Mouse (Mus musculus): ENCODE measurements around the gene Ucp2.

Gene Ucp2

DNA sequence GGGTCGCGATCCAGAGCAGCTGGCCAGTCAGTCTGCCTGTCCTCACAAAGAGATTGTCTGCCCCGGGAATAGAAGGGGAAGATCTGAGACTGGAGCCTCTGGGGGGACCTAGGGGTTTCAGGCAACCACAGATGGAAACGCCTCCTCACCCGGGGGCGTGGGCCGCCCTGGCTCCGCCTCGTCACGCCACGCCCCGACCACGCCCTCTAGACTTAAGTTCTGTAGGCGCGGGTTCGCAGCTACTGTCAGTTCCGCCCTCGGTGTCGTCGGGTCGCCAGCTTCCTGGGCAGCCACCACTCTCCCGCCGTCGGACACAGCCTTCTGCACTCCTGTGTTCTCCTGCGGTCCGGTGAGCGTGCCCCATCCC, at the start of gene Ucp2:
Gene Ucp2 (plus strand): TSS at position 221 of the 367 bp plus-strand sequence.
- peak; percentile 96 for DNase-seq (ENCODE audit: low read depth, low spot score)

DNA sequence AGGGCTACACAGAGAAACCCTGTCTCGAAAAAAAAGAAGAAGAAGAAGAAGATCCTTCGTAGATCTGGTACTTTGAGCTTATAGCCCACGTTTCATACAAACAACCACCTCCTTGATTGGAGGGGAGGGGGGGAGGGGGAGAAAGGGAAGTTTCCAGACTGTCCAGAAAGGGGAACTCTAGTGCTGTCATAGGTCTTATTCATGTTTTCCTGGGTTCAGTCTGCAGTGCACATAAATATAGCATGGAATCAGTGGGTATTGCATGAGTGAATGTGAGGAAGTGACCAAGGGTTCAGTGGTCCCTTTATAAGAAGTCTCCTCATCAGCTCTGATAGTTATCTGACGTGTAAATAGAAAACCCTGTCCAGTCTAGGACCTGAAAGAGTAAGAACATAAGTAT, 49.4 kb upstream of the Ucp2 start:
- DNase-seq (ENCODE audit: low read depth, low spot score): no peak

DNA sequence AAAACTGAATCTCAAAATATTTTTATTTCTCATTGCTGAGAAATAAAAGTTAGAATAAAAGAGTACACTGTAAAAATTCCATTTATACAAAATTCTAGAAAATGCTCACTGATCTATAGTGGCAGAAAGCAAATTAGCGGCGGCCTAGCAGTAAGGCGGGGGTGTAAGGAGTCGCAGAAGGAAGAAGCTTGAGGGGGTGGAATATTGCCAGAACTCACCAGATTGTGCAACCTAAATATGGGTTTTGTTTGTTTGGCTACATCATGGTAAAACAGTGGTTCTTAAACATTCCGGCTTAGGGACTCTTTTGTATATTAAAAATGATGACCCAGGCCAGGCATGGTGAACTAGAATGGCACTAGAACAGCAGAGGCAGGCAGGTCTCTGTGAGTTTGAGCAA, 46.9 kb upstream of the Ucp2 start:
- DNase-seq (ENCODE audit: low read depth, low spot score): no peak

DNA sequence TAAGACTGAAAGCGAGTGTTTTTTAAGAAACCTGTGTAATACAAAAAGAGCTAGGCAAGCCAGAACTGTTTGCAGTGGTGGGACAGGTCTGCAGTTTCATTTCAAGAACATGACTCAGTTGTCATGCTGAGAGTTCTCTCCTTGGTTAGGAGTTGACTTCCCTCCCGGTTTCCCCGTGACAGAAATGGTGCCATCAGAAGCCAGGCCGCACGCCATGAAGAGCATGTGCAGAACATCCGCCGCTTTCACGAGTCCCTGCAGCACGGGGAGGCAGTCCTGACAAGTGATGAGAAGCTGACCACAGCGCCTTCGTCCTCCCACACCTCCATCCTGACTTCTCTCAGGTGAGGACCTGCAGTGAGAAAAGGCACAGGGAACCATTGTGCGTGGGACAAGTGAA, 44.6 kb upstream of the Ucp2 start:
- peak; percentile 24 for DNase-seq (ENCODE audit: low read depth, low spot score)

DNA sequence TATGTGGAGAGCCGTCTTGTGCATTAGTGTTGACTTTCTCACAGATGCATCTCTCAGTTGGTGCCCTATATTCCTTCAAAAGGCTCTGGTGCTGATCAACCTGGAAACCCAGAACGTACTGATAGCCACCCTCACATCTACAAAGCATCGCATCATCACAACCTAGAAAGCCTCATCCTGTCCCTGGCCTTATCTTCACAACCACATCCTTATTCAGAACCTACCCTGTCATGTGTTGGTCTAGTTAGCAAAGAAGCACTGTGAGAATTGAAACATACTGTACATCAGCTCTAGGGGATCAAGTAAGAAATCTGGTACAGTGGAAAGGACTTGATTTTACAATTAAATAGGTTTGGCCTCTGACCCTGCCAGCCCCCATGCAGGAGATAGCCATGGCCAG, 44.2 kb upstream of the Ucp2 start:
- peak; percentile 68 for DNase-seq (ENCODE audit: low read depth, low spot score)

DNA sequence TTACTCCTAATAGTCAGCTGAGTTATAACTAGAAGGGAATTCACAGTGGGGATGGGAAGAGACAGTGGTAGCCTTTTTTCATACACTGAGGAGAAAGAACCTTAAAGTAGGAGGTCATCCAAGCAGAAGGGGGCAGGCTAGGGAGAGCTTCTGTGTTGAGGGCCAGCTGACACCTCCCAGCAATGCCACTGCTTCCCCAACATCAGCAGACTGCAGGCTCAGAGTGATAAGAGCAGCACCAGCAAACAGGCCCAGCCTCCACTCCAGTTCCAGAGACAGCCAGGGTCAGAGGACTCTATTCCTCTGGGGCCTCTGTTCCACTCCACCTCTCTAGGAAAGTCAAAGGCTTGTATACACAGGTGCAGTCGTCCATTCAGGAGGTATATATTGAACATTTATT, 35.0 kb upstream of the Ucp2 start:
- no peak for DNase-seq (ENCODE audit: low read depth, low spot score)

DNA sequence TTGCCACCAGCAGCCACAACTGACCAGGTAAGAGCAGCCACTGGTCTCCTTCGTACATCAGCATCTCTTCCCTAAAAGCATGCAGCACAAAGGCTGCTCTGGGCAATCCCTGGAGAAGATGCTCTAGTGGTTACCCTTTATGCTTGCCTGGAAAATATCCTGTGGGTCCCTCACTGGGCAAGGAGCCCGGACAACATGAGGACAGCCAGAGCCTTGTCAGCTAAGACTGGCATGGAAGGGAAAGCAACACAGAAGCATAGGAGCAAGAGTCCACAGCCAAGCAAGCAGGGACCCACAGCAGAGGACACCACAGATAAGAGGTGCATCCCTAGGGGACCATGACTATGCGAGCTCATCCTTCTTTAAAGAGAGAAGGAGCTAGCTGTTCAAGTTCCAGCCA, 33.3 kb upstream of the Ucp2 start:
- DNase-seq (ENCODE audit: low read depth, low spot score): no peak

DNA sequence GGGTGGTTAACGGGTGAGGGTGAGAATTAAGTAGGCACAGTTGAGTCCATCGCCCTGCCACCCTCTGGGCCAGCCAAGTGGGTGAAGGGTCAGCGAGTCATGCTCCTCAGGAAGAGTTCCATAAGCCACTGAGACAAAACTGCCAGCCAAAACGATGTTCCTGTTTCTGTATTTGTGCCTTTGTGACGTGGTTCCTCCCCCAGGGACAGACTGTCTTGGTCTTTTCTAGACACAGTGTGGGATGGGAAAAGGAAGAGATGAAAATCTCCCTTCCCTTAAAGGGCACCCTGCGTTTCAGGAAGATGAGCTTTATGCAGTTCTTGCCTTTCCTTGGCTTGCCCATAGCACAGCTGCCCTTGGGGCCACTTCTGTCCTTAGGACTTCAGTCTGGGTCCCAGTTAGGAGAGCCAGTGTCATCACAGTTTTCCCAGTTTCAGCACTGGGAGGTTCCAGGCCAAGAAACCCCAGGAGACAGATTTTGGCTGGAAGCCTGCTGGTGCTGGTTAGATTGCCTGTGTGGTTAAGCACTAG, 31.5 kb upstream of the Ucp2 start:
- no peak for DNase-seq (ENCODE audit: low read depth, low spot score)

DNA sequence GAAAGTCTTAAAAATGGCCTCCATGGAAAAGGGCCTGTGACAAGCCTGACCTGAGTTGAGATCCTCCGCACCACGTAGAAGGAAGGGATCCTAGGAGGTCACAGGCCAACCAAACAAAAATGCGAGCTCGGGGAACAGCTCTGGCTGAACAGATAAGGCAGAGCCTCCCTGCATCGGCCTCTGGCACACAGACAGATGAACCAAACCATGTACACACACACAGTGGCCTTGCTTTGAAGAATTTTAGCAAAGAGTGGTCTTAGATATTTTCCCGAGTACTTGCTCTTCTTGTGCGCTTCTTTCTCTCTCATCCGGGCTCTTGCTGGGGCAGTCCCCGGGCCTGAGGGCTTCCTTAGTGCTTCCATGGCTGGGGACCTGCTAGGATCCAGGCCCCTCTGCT, 29.9 kb upstream of the Ucp2 start:
- no peak for DNase-seq (ENCODE audit: low read depth, low spot score)

DNA sequence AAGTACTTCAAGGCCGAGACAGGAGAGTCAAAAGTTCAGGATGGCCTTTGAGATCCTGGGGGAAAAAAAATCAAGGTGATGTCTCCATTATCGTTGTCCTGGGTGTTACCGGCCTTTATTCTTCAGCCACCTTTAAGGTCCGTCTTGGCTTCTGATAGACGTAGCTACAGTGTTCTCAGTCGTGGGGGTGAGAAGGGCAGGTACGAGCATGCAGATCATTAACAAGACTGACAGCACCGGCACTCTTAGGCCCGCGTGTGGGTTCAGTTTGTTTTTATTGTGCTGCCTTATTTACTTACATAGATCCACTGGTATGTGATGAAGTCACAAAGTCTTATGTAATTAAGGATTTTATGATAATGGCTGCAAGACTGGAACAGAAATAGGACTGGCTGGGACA, 29.4 kb upstream of the Ucp2 start:
- DNase-seq (ENCODE audit: low read depth, low spot score): no peak

DNA sequence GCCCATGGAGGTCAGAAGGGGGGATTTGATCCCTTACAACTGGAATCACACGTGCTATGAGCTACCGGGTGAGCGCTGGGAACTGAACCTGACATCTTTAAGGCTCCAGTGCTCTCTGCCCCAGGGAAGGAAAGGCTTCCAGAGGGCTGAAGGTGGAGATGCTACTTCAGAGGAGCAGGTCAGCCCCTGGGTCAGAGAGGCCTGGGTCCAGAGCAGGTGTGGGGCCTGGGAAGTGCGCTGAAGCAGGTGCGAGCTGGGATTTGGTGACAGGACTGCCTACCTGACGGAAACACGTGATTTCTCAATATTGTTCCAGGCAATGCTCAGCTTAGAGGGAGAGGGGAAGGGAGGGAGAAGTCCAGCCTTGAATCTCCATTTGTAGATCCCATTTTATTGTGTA, 28.9 kb upstream of the Ucp2 start:
- DNase-seq (ENCODE audit: low read depth, low spot score): no peak

DNA sequence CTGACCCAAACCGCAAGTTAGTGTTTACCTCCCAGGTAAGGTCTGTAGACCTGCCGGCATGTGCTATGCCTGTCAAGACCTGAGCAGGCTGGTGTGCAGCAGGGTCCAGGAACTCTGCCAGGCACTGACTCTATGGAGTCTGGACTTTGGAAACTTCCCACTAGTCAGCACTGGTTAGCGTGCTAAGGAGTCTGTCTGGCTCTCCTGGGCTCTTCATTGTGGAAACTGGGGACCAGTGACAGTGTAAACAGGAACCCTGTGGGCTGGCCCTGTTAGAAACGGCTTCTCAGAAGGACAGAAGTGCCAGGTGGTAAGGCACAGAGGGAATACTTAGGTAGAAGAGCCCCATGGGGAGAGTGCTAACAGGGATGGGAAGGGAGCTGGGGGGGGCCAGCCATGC, 27.9 kb upstream of the Ucp2 start:
- DNase-seq (ENCODE audit: low read depth, low spot score): no peak

DNA sequence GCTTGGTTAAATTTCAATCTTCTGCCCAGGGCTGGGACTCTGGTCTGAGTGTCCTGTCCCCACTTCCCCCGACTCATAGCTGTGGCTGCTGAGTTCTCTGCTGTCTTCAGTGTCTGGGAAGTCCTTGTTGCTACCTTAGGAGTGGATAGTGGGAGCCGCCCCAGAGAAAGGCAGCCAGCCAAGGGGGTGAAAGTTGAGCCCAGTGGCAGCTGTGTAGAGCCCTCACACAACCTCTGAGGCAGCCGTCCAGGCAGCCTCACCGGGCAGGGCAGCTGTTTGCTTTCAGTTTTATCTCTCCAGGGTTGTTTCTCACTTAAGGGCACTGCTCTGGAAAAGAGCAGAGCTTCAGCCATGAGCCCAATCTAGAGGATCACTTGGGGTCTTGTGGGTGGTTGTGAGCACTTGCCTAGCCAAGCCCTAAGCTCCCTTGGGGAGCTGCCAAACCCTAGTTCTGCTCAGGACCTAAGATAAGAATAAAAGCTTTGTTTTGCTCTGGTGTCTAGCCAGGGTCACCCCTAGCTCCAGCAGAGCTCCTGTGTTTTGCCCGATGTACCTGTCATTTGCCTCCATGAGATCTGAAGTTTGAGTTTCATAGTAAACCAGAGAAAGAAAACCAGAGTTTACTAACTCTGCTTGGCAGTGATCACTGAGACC, 27.4 kb upstream of the Ucp2 start:
- no peak for DNase-seq (ENCODE audit: low read depth, low spot score)

DNA sequence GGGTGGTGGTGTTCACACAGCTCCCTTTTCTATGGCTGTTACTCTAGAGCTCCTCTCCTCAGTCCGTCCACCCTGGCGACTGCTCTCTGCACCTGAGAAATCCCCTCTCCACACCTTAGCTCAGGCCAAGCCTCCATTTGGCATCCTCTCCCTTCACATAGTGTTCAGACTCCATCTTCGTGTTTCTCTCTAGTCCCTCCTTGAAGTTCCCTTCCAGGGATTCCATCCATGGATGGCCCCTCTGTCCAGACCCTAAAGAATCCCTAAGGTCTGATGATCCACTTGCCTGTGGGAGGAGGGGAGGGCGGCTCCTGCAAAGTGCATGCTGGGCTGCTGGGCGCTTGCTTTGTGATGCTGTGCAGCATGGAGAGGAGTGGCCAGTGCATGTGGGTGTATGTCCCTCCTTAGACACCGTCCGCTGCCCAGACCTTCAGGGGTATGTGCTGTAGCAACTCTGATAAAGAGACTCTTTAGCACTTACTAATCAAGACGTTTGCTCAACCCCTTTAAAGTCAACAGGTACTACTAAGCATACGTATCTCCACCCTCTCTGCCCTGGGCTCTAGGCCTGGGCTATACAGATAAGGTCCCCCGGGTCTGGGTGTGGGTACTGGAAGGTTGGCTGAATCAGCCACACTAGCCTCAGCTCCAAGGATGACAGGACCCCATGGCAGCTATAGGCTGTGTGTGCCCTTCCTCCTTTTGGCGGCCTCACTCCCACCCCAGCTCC, 26.2 kb upstream of the Ucp2 start:
- DNase-seq (ENCODE audit: low read depth, low spot score): no peak

DNA sequence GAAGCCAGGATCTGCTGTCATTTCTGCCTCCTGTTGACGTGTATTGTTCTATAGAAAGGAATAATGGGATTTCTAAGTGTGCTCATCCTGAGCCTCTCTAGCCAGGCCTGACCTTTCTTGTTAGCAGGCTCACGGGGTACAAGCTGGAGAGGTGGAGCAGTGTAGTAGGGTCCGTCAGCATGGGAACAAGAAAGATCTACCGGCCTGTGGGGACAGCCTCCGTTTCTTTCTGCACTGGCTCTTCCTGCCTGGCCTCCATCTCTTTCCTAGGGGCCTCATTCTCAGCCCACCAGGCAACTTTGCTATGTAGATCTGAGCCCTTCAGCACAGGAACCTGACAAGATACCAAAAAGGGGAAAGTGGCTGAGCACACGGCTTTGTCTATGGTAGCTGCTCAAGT, 24.4 kb upstream of the Ucp2 start:
- DNase-seq (ENCODE audit: low read depth, low spot score): no peak

DNA sequence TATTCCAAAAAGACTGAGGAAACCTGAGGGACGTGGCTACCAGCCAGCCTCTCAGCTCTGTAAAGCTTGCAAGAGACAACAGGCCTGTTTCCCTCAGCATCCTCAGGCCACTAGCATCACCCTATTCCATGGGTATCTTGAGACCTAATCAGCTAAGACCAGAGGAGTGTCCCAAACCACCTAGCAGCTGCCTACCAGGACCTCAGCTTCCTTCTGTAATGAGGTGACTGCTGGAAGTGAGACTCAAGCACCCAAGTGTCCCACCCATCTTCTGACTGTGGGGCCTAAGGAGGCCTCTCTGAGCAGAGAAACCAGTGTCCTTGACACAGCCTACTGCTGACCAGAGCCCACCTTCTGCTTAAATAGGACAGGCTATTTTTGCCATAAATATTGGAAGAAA, 23.6 kb upstream of the Ucp2 start:
- no peak for DNase-seq (ENCODE audit: low read depth, low spot score)

DNA sequence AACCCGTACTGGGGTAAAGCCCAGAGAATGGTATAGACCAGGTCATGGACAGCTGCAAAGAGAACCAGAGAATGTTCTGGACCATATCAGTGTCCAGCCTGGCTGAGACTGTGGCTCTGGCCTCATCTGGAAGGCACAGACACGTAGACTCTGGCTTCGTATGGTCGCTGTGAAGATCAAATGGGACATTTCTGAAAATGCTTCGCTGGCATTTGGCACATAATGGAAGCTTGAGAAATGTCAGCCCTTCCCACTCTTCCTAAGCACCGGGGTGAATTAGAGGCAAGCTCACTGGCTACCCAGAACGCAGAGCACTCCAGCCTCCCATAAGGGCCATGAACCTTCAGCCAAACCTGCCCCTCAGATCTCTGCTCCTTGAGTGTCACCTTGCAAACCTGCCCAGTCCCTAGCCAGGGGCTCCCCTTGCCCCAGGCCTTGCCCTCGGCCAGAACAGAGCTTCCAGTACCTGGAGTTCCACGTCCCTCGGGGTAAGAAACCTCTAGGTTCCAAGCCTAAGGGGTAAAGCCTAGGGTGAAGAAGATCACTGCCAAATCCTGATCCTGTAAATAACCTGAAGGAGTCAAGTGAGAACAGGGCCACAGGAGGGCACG, 22.2 kb upstream of the Ucp2 start:
- DNase-seq (ENCODE audit: low read depth, low spot score): no peak

DNA sequence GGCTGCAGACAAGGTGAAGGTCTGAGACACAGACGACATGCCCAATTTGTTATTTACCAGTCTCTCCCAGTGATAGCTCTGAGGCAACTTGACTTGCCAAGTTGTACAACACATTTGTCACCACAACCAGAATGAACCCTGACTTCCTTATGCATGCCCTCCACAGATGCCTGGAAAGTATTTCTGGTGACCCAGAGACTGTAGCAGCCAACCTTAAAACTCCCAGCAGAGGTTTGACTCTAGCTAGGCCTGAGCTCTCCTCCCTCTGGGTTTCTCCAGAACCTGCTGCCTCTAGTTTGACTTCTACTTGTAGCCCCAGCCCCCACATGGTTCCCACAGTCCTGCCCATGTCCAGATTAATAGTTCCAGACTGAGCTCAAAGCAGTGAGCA, 21.7 kb upstream of the Ucp2 start:
- DNase-seq (ENCODE audit: low read depth, low spot score): no peak

DNA sequence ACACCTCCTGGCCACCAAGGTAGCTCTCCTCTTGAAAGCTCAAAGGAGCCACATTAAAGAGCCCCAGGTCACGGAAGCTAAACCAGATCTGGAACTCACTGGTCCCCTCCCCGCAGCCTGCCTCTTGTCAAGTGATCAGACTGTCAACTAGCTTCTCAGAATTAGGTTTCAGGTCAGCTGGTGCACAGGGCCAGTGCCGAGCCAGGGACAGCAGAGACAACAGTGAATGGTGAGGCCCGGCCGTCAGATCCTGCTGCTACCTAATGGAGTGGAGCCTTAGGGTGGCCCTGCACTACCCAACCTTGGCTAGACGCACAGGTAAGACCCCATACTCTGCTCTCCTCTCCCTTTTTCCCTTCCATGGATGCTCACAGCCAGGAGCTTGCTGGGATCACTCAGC, 20.4 kb upstream of the Ucp2 start, which contains the start of gene Ucp3:
Gene Ucp3 (plus strand): TSS at position 214 of the 400 bp plus-strand sequence.
- DNase-seq (ENCODE audit: low read depth, low spot score): no peak

DNA sequence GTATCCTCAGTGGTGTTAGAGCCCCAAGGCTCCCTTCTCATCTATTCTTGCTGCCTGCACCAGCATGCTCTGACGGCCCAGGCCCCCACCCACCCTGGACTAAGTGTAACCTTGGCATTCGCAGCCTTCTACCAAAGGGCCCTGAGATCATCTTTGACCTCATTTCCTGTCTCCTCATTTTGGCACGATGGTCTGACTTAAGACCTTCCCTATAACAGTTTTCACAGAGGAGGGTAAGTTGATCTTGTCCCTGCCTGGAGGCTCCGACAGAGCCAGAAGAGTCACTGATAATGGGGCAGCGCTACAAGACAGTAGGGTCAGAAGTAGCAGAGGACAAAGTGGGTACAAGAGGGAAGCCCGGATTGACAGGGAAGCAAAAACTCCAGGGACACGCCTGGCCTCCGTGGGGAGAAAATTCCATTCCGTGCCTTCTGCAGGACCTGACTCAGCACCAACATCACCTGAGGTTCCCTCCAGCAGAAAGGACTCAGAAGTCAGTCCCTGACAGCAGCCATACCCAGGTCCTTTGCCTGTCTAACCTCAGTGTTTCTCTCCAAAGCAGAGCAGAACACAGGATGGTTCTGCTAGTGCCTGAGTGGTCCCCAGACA, 19.2 kb upstream of the Ucp2 start:
- DNase-seq (ENCODE audit: low read depth, low spot score): no peak

DNA sequence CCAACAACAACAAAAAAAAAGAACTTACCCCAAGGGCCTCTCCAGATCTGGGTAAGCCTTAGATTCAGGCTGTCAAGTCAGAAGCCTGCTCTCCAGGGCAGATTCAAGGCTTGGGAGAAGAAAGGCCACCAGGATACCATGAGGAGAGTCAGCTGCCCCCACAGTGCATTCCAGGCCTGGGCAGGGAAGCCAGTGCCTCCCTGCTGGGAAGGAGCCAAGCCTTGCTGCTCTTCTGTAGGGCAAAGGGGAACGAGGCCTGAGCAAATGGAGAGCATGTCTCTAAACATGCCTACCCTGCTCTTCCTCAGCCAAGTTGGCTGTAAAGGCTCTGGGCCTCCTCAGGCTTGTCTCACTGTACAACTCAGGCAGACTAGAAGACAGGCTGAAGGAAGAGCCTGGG, 18.5 kb upstream of the Ucp2 start:
- DNase-seq (ENCODE audit: low read depth, low spot score): no peak

DNA sequence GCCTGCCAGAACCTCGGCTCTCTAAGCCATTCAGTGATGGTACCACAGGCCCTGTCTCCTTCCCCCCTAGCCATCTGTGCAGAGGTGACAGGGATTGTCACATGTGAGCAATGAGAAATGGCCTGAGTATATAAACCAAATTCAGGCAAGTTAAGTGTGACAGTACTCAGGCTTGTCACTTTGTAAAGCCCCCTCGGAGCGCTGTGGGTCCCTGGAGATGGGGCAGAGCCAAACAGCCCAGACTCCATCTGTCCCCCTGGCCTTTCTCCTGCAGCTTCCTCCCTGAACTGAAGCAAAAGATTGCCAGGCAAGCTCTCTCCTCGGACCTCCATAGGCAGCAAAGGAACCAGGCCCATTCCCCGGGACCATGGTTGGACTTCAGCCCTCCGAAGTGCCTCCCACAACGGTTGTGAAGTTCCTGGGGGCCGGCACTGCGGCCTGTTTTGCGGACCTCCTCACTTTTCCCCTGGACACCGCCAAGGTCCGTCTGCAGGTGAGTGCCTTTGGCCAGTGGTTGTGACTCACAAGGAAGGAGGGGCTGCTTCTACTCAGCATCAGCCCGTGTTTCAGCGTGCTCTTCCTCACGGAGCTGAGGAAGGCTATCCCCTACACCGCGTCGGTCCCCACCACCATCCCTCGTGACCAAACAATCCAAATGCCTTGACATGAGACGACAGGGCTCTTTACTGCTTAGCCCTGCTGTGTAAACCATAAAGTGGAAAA, 13.9 kb upstream of the Ucp2 start:
- no peak for DNase-seq (ENCODE audit: low read depth, low spot score)
